Mouse (Mus musculus) telencephalon, adult 2 months (tissue): ENCODE data around the gene Upf2.

Experiments
- DNase-seq: peaks from one replicate; pipeline ENCODE4 v3.0.0-alpha.2; 2011; ENCODE audit warnings: low read depth, low spot score

The Upf2 gene

DNA sequence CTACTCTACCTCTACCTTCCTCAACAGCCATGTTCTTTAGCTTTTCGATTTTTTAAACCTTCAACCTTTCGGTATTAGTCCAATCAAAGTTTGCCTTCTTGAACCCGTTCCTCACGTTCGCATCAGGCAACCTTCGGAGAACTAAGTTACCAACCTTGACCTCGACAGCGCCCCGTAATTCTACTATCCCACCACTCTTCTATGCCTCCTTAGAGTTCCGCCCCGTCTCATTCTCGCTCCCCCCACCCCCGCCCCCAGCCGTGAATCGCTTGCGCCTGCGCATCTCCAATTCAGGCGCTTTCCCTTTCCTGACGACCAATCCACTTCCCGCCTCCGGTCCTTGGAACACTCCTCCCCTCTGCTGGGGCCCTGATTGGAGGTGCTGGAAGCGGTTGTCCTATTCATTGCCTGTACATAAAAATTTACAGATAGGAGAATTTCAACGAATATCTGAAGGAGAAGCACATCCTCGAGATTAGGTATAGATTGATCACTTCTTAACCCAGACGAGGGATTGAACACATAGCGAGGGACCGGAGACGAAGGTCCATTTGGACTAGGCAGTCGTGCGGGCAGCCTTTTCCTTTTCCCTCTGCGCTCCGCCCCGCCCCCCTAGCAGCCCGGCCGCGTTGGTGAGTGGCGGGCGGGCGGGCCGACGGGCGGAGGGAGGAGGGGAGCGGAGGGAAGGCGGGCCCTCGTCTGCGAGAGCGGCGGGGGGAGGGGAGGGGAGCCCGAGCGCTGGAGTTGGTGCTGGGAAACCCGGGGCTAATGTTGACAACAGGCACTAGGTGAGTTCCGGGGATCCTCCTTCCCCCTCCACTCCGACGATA lies at the start of gene Upf2:
Gene Upf2 (plus strand): TSS at position 704 of the 830 bp plus-strand sequence.
- peak; percentile 96 for DNase-seq

DNA sequence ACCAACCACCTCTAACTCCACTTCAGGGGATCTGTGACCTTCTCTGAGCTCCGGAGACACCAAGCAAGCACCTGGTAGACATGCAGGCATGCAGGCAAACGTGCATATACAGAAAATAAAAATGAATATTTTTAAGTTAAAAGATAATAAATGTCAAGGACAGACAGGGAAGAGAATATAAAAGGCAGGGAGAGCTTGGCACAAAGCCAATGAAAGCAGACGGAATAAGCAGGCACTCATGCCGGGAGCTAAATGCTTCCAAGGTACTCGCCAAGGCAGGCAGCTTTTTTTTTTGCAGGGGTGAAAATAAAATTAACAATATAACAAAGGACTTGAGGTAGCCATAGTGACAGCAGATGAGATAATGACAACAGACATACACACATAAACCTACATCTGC lies 45.2 kb upstream of the Upf2 start:
- DNase-seq: peak; percentile 42

DNA sequence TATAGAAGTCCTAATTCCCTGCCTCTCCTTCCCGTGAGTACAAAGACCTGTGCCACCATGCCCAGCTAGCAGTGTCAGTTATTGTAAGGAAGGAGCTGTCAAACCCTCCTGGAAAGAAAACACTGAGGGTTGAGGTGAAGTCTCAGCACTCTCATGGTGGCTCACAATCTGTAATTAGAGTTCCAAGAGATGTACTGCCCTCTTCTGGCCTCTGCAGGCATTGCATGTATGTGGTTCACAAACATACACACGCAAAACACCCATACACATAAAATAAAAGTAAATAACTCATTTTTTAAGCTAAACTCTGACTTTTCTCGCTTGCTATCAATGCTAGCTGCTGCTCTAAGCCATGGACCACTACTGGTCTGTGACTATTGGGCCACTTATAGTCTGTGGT lies 44.6 kb upstream of the Upf2 start:
- DNase-seq: no peak

DNA sequence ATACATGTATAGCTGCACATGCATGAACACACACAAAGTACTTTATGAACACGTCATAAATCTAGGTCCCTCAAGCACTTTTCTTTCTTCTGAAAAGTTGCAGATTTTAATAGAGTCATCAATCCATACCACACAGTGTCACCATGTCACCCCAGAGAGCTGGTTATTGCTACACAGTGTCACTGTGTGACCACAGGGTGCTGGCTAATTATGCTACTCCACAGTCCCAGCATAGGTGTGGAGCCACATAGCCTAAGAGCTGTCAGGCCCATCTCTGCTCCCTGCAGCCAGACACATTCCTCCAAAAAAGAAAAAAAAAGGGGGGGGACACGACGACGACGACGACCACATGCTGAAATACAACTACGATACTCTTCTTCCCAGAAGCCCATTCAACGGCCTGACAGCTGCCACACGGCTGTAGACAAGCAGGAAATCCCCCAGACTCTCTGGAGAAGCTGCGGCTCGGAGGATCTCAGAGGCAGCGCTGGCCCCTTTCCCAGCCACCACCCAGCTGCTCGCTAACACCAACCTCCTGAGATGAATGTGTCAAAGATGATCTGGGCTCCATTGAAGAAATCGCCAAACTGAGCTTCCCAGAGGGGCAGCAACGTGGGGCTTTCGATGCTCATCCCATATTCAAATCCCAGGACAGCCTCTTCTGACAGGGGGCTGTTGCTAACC lies 39.8 kb upstream of the Upf2 start:
- DNase-seq: no peak

DNA sequence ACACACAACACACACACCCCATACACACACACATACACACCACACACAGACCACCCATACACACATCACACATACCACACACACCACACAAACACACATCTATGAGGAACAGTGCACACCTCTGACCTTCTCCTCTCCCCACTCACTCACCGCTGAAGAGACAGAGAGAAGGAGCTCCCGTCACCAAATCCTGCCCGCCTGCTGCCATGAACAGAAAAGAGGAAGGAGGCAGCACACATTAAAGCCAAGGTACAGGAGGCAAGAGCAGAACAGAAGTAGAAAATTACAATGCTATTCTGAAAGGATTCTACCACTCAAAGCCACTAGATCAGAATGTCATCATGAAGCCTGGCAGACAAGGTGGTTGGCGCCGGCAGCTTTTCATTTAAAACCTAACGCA lies 28.4 kb upstream of the Upf2 start:
- no peak for DNase-seq

DNA sequence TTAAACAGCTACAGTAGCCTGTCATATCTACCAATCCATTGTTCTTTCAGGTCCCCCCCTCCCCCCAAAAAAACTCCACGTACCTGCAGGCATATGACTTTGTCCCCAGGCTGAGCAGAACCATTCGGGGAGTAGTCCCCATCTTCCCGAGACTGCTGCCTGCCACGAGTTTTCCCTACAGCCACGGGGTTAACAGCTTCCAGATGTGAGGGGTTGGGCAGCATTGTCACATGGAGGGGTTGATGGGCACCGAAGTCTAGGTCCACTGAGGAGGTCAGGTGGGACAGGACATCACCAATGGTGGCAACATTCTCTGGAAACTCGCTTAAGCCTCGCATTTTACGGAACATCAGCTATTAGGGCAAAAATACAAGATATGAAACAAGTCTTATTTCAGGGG lies 27.5 kb upstream of the Upf2 start:
- no peak for DNase-seq

DNA sequence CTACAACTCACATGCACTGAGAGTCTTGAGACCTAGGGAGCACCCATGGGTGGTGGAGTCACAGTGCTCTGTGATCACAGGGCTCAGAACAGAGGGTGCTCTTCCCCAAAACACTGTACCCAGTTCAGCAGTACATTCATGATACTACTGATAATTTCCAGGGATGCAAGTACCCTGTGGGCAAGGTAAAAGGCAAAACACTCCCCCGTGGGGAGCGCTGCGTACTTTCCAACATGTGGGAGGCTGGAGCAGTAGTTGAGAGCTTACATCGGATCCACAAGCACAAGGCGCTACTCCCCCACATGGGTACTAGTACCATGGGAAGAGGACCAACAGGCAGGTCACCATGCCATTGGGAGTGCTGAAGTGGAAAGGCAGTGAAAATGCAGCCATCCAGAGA lies 23.8 kb upstream of the Upf2 start:
- no peak for DNase-seq

DNA sequence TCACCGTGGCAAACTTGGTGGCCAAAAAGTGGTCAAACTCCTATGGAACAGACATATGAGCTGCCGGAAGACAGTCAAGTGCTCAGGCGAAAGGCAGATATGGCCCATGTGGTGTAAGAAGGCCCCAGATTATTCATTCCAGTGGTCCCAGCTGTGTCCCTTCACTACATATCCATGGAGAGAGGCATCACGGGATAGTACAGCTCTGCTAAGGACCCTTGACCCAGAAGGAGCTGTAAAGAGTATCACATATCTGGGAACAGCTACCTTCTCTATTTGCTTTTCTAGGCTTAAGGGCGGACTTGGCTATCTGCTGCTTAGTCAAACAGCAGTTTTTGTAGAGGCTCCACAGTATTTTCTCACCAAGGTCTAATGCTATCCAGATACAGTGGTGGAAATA lies 21.5 kb upstream of the Upf2 start:
- DNase-seq: no peak

DNA sequence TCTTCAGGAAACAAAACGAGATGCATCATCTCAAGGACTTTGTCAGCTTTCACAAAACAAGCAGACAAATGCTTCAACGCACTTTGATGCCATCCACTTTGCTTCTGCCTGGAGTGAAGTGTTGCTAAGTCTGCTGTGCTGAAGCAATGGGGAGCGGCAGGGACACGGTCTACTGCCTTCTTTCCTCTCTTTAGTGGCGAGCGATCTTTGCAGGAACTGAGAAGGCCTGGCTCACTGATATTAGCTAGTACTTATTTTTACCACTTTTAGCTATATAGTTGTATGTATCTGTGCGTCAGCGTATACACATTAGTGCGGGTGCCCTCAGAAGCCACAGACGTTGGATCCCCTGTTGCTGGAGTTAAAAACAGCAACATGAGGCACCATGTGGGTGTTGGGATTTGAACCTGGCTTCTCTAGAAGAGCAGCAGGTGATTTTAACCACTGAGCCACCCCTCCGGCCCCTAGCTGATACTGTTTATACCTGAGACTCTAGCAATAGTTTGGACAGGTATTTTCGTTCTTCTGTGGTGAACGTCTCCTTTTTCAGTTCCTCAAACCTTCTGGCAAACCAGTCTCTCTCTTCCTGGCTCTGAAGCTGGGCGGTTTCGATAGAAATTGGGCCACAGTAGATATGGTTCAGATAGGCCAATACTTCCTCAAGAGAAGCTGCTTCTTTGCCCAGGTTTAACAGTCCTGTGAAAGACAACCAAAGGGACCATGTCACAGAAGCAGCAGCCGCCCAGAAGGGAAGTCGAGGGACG lies 20.8 kb upstream of the Upf2 start:
- no peak for DNase-seq

DNA sequence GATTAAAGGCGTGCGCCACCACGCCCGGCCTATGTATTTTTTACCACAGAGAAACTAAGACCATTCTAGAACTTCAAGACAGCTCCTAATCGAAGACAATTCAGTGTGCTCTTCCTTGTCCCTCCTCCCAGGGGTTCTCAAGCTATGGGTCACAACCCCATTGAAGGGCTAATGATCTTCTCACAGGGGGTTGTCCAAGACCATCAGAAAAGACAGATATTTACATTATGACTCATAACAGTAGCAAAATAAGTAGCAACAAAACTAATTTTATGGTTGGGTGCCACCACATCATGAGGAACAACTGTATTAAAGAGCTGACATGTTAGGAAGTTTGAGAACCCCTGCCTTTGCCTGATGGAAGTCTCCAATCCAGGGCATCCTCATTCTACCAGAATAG lies 19.3 kb upstream of the Upf2 start:
- DNase-seq: no peak

DNA sequence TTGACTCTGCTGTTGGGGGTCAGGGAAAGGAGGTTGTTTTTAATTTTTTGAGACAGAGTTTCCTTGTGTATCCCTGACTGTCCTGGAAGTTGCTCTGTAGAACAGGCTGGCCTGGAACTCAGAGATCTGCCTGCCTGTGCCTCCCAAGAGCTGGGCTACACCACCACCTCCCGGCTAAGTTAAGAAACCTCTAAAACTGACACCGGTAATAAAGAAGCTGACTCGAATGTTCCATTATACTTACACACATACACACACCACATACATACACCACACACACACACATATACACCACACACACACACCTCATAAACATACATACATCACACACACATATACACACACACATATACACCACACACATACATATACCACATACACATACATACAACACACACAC lies 16.3 kb upstream of the Upf2 start:
- no peak for DNase-seq

DNA sequence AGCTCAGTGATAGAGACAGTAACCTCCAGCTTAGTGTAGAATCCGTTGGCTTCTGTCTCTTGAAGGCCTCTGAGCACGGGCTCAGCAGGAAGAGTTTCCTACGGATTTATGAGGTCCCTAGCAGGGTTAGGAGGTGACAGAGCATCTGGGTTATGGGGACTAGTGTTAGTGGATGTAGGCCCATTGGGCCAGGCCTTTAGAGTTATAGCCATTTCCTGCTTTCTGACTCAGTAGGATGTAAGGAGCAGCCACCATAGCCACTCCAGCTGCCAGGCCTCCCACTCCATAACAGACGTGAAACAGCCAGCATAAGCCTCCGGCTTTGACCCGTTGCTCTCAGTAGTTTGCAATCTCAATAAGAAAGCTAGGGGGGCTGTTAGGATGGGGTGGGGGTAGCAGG lies 15.2 kb upstream of the Upf2 start:
- no peak for DNase-seq

DNA sequence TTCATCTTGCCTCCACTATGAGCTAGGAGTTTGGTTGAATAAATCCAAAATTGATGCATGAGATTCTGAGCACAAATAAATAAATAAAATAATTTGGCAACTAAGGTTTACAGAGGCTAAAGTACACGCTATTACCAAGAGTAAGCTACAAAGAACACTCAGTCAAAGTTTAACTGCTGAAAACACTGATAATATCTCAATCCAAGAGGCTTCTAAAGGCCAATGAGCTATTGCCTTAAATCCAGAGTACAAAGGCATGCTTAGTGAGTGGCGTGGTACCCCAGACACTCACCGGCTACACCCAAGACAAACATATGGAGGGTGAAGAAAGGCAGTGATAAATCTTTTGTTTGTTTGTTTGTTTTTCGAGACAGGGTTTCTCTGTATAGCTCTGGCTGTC lies 14.7 kb upstream of the Upf2 start:
- no peak for DNase-seq

DNA sequence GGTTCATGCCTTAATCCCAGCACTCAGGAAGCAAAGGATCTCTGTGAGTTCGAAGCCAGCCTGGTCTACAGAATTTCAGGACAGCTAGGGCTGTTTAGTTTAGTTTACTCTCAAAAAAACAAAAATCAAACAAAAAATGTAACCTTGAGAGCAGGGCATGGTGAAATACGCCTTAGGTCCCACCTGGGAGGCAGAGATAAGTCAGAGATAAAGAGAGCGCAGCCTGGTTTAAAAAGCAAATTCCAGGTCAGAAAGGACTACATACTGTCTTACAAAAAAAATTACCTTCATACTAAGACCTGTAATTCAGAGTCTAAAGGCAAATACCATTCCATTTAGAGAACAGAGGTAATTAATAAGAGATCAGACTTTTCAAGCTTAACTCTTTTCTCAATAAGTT lies 11.9 kb upstream of the Upf2 start:
- no peak for DNase-seq

DNA sequence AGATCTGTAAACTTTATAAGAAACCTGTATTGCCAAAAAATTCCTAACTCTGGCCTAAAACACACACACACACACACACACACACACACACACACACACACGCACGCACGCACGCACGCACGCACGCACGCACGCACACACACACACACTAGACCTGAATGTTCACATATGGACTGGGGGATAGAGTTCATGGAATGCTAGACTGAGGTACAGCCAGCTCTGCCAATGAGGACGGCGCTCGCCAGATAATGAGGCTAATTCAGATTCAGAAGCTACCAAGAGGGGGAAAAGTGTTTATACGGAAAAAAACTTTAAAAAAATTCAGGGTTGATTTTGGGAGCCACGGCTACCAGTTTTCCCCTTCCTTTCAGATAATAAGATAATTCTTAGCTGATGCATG lies 11.4 kb upstream of the Upf2 start:
- no peak for DNase-seq

DNA sequence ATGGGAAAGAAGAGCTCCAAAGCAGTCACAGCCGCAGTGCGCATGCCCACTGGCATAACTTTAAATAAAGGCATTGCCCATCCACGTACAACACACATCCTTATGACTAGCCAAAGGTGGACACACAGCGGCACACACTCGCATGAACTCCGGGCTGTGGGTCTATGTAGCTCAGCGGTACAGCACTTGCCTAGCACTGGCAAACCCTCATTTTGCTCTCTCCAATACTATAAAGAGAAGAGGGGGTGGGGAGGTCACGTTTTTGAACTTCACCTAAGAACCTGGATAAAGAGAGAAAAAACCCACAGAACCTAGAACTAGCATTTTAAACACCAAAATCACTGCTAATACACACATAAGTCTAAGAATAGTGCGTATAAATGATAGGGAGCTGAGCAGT lies 10.3 kb upstream of the Upf2 start:
- no peak for DNase-seq

DNA sequence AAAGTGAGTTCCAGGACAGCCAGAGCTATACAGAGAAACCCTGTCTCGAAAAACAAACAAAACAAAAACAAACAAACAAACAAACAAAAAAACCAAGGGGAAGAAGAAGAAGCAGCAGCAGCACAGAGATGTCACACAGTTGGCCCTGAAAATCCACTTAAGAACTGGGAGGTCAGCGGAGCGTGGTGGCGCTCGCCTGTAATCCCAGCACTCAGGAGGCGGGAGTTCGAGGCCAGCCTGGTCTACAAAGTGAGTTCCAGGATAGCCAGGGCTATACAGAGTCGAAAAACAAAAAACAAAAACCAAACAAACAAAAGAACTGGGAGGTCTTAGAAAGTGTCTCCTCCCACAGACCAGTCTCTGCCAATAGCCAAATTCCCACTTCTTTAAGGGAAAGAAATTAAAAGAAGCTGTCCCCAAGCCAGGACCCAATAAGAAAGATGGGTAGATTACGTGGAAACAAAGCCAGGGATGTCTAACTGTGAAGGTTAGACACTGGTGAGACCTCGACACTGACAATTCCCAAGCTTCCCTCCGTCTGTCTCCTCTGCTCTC lies 9.3 kb upstream of the Upf2 start:
- DNase-seq: no peak

DNA sequence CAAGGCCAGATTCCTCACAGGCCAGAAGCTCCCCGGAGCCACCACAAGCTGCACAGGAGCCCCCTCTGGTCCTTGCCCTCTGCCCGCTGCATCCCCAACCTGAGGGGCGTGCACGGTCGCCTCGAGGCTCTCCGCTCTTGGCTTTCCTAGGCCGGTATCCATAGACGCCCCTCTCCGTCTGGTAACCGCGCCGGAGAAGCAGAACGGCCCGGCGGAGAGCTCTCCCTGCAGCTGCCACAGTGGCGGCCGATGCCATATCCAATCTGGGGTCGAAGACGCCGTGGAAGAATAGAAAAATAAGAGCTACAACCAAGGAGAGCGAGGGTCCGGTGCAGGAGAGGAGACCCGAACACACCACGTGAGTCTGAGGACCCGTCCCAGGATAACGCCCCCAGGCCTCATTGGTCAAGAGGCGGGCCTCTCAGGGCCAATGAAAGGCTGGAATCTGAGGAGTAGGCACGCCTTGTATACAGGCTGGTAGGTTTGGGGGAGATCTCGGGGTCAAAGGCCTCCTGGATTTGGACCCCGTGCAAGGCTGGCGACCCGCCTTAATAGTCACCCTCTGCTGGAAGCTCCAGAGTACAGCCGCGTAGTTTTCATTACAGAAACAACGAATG lies 8.7 kb upstream of the Upf2 start, which contains the start of gene Dhtkd1:
Gene Dhtkd1 (minus strand): TSS at position 377 of the 617 bp plus-strand sequence.
- peak; percentile 34 for DNase-seq

DNA sequence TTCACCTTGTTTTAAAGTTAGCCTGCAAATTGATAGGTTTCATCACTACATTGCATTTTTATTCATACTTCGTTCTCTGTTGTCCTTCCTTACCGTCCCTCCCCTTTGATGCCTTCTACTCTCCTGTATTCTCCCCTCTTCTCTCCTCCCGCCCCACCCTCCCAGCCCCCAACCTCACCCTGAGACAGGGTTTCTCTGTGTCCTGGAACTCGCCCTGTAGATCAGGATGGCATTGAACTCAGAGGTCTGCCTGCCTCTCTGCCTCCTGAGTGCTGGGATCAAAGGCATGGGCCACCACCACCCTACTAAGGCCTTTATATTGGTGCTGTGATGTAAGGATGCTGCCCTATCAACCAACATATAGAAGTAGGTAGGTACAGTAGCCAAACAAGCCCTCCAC lies 8.2 kb upstream of the Upf2 start:
- no peak for DNase-seq

DNA sequence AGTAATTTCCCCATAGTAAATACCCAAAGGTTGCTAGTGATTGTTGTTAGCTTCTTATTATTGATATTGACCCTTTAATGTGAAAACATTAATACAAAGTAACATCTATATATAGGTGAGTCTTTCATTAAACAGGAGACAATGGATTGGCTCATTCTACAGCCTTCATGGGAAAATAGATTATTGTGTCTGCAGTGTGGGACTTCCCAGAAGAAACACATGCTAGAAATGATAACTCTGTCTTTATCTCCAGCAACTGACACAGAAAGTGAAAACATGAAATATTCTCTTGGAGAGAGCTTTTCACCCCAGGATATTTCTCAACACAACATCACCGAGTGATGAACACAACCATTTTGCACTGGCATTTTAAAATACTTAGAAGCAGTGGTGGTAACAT lies 5.6 kb upstream of the Upf2 start:
- no peak for DNase-seq

DNA sequence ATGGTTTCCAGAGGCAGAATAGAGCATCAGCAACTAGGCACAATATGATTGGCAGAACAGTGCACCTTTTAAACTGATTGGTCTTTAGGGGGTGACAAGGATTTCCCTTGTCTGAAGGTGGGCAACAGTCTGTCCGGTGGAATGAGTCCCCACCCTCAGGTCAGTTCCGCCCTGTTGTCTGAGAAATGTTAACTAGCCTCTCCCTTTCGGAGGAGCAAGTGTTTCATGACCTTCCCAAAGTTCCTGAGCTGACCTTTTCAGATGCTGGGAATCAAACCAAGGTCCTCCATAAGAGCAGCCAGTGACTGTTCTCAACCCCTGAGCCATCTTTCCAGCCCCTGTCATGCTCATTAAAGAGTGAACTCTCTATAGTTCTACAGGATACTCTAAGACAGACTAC lies 4.4 kb upstream of the Upf2 start:
- DNase-seq: no peak

DNA sequence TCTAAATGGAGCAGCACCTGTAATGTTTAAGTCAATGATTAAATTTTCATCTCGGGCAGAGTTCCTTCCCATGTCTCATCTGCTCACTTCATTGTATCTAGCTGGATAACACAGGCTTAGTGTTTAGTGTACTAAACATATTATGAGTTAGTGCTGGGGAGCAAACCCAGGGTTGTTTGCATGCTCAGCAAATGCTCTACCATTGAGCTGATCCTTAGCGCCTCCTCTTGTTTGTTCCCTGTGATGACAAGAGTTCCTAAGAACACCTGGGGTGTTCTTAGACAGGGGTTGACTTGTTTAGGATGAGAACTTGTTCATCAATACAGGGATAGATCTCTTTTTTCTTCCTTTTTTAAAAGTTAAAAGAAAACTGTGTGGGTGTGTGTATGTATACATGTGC lies 2.3 kb upstream of the Upf2 start:
- DNase-seq: no peak
